Comparison of ENCODE assay signal across 30 mouse cellular contexts in genomic region chr6:88913440-88913839, GRCm38 (mm10). TPM values are rescaled to one million over a fixed set of nuclear protein-coding genes. Genes with fewer than 3 reads are reported as not detected.
DNase-seq lines count a peak whose midpoint lies in the region; ATAC-seq and TF ChIP-seq lines count a peak whose summit lies in the region.
"Had no signal": no experiment of that assay in that cellular context is flagged by ENCODE, and none has a peak within 500 bp of the region (broad histone marks: within the 10 kb centered on the region; RNA-seq: fewer than 3 reads in every experiment).

No protein-coding gene starts in this region.

- H3K4me3 ChIP-seq in liver, embryonic 13.5 days (replicated peaks) = no peak overlapping the region
- H3K4me3 ChIP-seq in liver, postnatal 0 days (ENCODE audit: low read depth, low read length) = no peak overlapping the region
- H3K4me3 ChIP-seq in liver, embryonic 15.5 days (replicated peaks) = no peak overlapping the region
- H3K4me3 ChIP-seq: embryonic facial prominence, embryonic 12.5 days; heart, embryonic 10.5 days; hindbrain, embryonic 10.5 days; hindbrain, embryonic 15.5 days; limb, embryonic 10.5 days; limb, embryonic 15.5 days; lung, embryonic 15.5 days; midbrain, embryonic 10.5 days; midbrain, embryonic 15.5 days; neural tube, embryonic 15.5 days had no signal

- ATAC-seq in frontal cortex, adult (ENCODE audit: low TSS enrichment) = peak; percentile 34
- no peak for ATAC-seq in liver, embryonic 13.5 days (ENCODE audit: low read depth)
- no peak for ATAC-seq in liver, postnatal 0 days
- ATAC-seq in liver, embryonic 15.5 days (ENCODE audit: insufficient read depth) = no peak
- no peak for ATAC-seq in cerebellum, adult (ENCODE audit: insufficient number of reproducible peaks, low FRiP score, low TSS enrichment)
- ATAC-seq: activated CD4-positive, CD25-positive, alpha-beta regulatory T cell, adult 4 months; inflammation-experienced regulatory T-cells, adult 6 months; midbrain, embryonic 15.5 days had no signal

- H3K27ac ChIP-seq in liver, embryonic 13.5 days = peak overlapping the region; percentile 100
- H3K27ac ChIP-seq in liver, postnatal 0 days (ENCODE audit: low read depth) = no peak overlapping the region
- peak overlapping the region; percentile 98 for H3K27ac ChIP-seq in liver, embryonic 15.5 days (replicated peaks)
- H3K27ac ChIP-seq: embryonic facial prominence, embryonic 12.5 days; heart, embryonic 10.5 days; hindbrain, embryonic 10.5 days; hindbrain, embryonic 15.5 days; limb, embryonic 10.5 days; limb, embryonic 15.5 days; lung, embryonic 15.5 days; midbrain, embryonic 10.5 days; midbrain, embryonic 15.5 days; neural tube, embryonic 15.5 days had no signal

- peaks cover 64% of the 10 kb centered on the region for H3K4me1 ChIP-seq in liver, embryonic 13.5 days (replicated peaks)
- peaks cover 22% of the 10 kb centered on the region for H3K4me1 ChIP-seq in liver, postnatal 0 days (ENCODE audit: insufficient read depth)
- H3K4me1 ChIP-seq in liver, embryonic 15.5 days (replicated peaks) = peaks cover 70% of the 10 kb centered on the region
- H3K4me1 ChIP-seq: embryonic facial prominence, embryonic 12.5 days; hindbrain, embryonic 15.5 days; limb, embryonic 10.5 days; limb, embryonic 15.5 days; midbrain, embryonic 10.5 days; midbrain, embryonic 15.5 days; neural tube, embryonic 15.5 days had no signal

- H3K9ac ChIP-seq in liver, embryonic 13.5 days = peak overlapping the region; percentile 11; the same call in 1 of the 2 replicates
- no peak overlapping the region for H3K9ac ChIP-seq in liver, postnatal 0 days (replicated peaks)
- H3K9ac ChIP-seq in liver, embryonic 15.5 days = no peak overlapping the region
- H3K9ac ChIP-seq: embryonic facial prominence, embryonic 12.5 days; hindbrain, embryonic 15.5 days; limb, embryonic 15.5 days; lung, embryonic 15.5 days; midbrain, embryonic 15.5 days; neural tube, embryonic 15.5 days had no signal

- no peak for DNase-seq in frontal cortex, postnatal 10 days (ENCODE audit: low spot score in 2 of 2)
- no peak for DNase-seq in liver, embryonic 13.5 days
- no peak for DNase-seq in liver, postnatal 0 days
- DNase-seq in NIH3T3 (ENCODE audit: low read depth) = peak; percentile 33
- DNase-seq: adrenal gland, adult 8-10 months; B cell, adult 2 months; cerebellum, adult 11 months; embryo, embryonic 11 days; gastrocnemius, postnatal 10 days; kidney, adult 11 months; kidney, postnatal 14 days; layer of hippocampus, adult 9-11 months; retina, postnatal 1 day; right cerebral cortex, postnatal 14 days; thymus, postnatal 14 days had no signal

- H3K36me3 ChIP-seq in liver, embryonic 13.5 days = peaks cover 49% of the 10 kb centered on the region
- peaks cover 33% of the 10 kb centered on the region for H3K36me3 ChIP-seq in liver, postnatal 0 days (replicated peaks; ENCODE audit: insufficient read depth, low read length)
- H3K36me3 ChIP-seq in liver, embryonic 15.5 days (replicated peaks) = peaks cover 46% of the 10 kb centered on the region
- H3K36me3 ChIP-seq: hindbrain, embryonic 15.5 days had no signal

- no peak for TF ChIP-seq CTCF in liver, postnatal 0 days (IDR thresholded peaks at IDR 0.05; ENCODE audit: low read depth)

- H3K4me2 ChIP-seq in liver, embryonic 13.5 days = no peak overlapping the region
- no peak overlapping the region for H3K4me2 ChIP-seq in liver, postnatal 0 days (ENCODE audit: low read depth, low read length)
- no peak overlapping the region for H3K4me2 ChIP-seq in liver, embryonic 15.5 days
- H3K4me2 ChIP-seq: embryonic facial prominence, embryonic 12.5 days; hindbrain, embryonic 15.5 days; limb, embryonic 15.5 days; lung, embryonic 15.5 days; midbrain, embryonic 15.5 days; neural tube, embryonic 15.5 days had no signal

- H3K27me3 ChIP-seq in liver, embryonic 13.5 days = 0 out of 2 replicates have a peak, but pooled peaks cover 4% of the 10 kb centered on the region
- H3K27me3 ChIP-seq in liver, postnatal 0 days (ENCODE audit: insufficient read depth, low read length) = no peaks in the 10 kb centered on the region
- H3K27me3 ChIP-seq in liver, embryonic 15.5 days = peaks cover 5% of the 10 kb centered on the region
- H3K27me3 ChIP-seq: embryonic facial prominence, embryonic 12.5 days; hindbrain, embryonic 15.5 days; limb, embryonic 15.5 days; lung, embryonic 15.5 days; midbrain, embryonic 15.5 days; neural tube, embryonic 15.5 days had no signal

- TF ChIP-seq EP300 in liver, postnatal 0 days (IDR thresholded peaks at IDR 0.05; ENCODE audit: low read depth) = no peak

- no peaks in the 10 kb centered on the region for H3K9me3 ChIP-seq in liver, embryonic 13.5 days (replicated peaks)
- H3K9me3 ChIP-seq in liver, postnatal 0 days (ENCODE audit: low read length) = no peaks in the 10 kb centered on the region
- H3K9me3 ChIP-seq in liver, embryonic 15.5 days (replicated peaks) = no peaks in the 10 kb centered on the region
- H3K9me3 ChIP-seq: embryonic facial prominence, embryonic 12.5 days; heart, embryonic 10.5 days; hindbrain, embryonic 10.5 days; hindbrain, embryonic 15.5 days; limb, embryonic 10.5 days; limb, embryonic 15.5 days; lung, embryonic 15.5 days; midbrain, embryonic 10.5 days; midbrain, embryonic 15.5 days; neural tube, embryonic 15.5 days had no signal

RNA-seq across cellular contexts. Expression of gene Tpra1, which starts 11.4 kb away (rescaled TPM):
- polyA plus RNA-seq in liver, embryonic 13.5 days (2015; fragmentation: Nextera tagmentation; extraction: Ambion mirVana) = 42.8 and 46.0 TPM in 2 replicates
- 32.2 and 33.9 TPM in 2 replicates for polyA plus RNA-seq in liver, postnatal 0 days (2015; fragmentation: Nextera tagmentation; extraction: Ambion mirVana)
- polyA plus RNA-seq in liver, embryonic 15.5 days (2015; fragmentation: Nextera tagmentation; extraction: Ambion mirVana) = 54.9 and 66.4 TPM in 2 replicates

RNA-seq across cellular contexts. Expression of gene Mcm2, which starts 14.9 kb away (rescaled TPM):
- 186 and 202 TPM in 2 replicates for polyA plus RNA-seq in liver, embryonic 13.5 days (2015; fragmentation: Nextera tagmentation; extraction: Ambion mirVana)
- 42.1 and 53.6 TPM in 2 replicates for polyA plus RNA-seq in liver, postnatal 0 days (2015; fragmentation: Nextera tagmentation; extraction: Ambion mirVana)
- 147 and 155 TPM in 2 replicates for polyA plus RNA-seq in liver, embryonic 15.5 days (2015; fragmentation: Nextera tagmentation; extraction: Ambion mirVana)

RNA-seq across cellular contexts. Expression of gene Podxl2, which starts 38.6 kb away (rescaled TPM):
- polyA plus RNA-seq in liver, embryonic 13.5 days (2015; fragmentation: Nextera tagmentation; extraction: Ambion mirVana) = 2.3 and 2.9 TPM in 2 replicates
- polyA plus RNA-seq in liver, postnatal 0 days (2015; fragmentation: Nextera tagmentation; extraction: Ambion mirVana) = 1.1 and 1.3 TPM in 2 replicates
- polyA plus RNA-seq in liver, embryonic 15.5 days (2015; fragmentation: Nextera tagmentation; extraction: Ambion mirVana) = 1.7 and 1.8 TPM in 2 replicates
- polyA plus RNA-seq: activated CD4-positive, CD25-positive, alpha-beta regulatory T cell, adult 4 months; inflammation-experienced regulatory T-cells, adult 6 months had no signal
